Mouse (Mus musculus) v-Abl transformed pro-B cells (cell line): ENCODE results near the gene Nr5a1.

Source experiments
- in situ Hi-C, 2 experiments: fragments of 400-800 bp; cut with MboI; formaldehyde crosslinking; loops; one replicate each; pipeline ENCODE4 v1.15.1; 2025; ENCODE audit not compliant: unreplicated experiment in 2 of 2

The Nr5a1 gene

DNA sequence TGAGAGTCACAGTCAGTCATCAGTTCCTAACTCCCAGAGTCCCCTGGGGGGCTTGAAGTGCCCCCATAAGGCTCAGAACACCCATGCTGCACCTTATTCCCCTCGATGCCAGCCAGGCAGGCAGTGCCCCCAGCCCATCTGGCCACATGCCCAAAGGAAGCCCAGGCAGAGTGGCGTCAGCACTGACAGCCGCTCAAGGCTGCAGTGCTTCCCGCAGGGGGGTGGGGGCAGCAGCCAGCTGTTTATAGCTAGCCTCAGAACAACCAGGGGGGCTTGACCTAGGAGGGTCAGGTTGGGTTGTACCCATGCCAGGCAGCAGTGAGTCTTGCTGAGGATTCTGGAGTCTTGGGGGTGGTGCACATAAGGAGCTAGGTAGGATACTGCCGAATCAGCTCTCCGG, 7.7 kb downstream of the Nr5a1 start:
- in situ Hi-C loops: no loop called here

- in situ Hi-C loops: no loop called here
Measured at GRCm38 (mm10) chr2:38705036-38705435, 9.3 kb downstream of the Nr5a1 start.

GRCm38 (mm10) chr2:38704336-38704735, 10.0 kb downstream of the Nr5a1 start:
- in situ Hi-C loops: no loop called here

- in situ Hi-C loops: no loop called here
Measured at GRCm38 (mm10) chr2:38700177-38700576, 14.2 kb downstream of the Nr5a1 start.

- in situ Hi-C loops: no loop called here
Measured at GRCm38 (mm10) chr2:38698623-38699022, 15.7 kb downstream of the Nr5a1 start.

GRCm38 (mm10) chr2:38697128-38698120, 16.9 kb downstream of the Nr5a1 start:
- in situ Hi-C loops: no loop called here

DNA sequence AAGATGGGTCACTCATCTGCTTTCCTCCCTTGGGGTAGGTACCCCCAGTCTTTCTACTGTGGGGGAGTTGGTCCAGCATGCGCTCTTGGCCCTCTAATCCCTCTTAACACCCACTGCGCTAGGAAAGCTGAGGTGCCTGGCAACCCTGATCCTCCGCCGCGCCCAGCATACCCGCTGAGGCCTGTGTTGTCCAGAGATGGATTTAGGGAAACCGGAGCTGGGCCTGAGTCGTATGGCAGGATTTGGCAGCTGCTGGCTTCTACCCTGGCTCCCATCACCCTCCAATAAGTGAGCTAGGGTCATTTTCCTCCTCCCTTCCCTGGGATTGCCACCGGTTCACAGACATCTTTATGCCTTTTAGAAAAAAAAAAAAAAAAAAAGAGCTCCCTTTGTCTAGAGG, 18.6 kb downstream of the Nr5a1 start:
- in situ Hi-C loops: no loop called here

DNA sequence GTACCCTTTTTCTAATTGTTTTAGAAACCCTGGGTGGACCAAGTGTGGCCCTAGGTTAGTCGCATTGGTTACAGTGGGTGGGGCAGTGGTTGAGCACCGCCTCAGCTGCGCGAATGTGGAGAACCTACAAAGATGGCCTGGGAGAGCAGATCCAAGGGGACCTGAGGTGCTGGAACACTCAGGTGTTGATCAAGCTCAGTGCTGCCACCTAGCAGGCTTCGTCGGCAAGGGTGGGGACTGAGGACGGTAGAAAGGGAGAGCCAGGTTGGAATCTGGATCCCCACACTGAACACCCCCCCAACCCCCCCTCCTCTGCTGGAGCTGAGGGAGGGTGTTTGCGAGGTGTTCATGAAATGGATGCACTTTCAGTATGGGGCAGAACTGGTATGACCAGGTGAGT, 22.8 kb downstream of the Nr5a1 start:
- in situ Hi-C loops: no loop called here

- in situ Hi-C loops: no loop called here
Measured at GRCm38 (mm10) chr2:38689881-38690280, 24.5 kb downstream of the Nr5a1 start.

DNA sequence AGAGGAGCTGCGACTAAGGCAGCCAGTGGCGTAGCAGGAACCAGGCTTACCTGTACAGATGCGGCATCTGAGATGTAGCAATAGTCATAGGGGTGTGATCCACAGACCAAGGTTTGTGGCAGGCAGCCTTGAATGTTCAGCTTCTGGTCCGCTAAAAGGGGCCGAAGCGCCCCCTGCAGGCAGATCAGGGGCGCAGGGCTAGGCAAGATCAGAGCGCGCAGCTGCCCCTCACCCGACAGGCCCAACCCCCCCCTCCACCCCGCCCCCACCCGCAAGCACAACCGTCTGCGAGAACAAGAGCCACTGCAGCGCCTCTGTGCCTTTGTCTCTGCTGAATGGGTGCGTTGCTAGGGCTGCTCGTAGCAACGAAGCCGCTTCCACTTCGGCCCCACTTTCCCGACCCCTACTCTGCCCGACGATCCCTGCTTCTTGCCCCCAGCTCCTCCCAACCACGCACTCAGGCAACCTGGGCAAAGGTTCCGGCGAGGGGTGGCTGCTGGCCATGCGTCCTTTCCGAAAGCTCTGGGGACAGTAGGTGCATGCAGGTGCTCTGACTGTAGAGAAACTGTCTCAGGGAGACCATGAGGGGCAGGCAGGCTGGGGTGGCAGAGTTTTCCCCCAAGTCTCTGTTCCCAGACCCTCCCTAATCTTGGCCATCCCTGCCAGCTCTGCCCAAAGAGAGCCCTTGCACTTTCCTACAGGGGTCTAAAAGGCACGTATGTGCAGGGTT, 25.4 kb downstream of the Nr5a1 start:
- in situ Hi-C loops: no loop called here

GRCm38 (mm10) chr2:38685746-38686145, 28.6 kb downstream of the Nr5a1 start:
- in situ Hi-C loops: no loop called here

- in situ Hi-C loops: no loop called here
Measured at GRCm38 (mm10) chr2:38683083-38683482, 31.3 kb downstream of the Nr5a1 start.

DNA sequence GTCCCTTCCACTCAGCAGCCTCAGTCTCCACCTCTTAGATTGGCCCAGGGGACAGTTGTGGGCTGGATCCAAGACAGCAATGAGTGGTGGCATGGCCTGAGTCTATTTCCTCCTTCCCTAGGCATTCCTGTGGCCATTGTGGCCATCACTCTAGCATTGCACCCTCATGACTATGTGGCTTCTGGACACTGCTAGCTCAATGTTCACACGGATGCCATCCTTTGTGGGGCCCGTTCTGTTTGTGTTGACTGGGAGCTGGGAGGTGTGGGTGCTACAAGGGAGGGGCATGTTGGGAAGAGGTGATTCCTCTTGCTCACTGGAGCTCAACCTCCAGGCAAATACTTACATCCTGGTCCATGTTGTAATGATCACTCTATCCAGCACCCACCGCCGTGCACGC, 32.1 kb downstream of the Nr5a1 start:
- in situ Hi-C loops: no loop called here

GRCm38 (mm10) chr2:38678947-38679346, 35.4 kb downstream of the Nr5a1 start:
- in situ Hi-C loops: no loop called here

DNA sequence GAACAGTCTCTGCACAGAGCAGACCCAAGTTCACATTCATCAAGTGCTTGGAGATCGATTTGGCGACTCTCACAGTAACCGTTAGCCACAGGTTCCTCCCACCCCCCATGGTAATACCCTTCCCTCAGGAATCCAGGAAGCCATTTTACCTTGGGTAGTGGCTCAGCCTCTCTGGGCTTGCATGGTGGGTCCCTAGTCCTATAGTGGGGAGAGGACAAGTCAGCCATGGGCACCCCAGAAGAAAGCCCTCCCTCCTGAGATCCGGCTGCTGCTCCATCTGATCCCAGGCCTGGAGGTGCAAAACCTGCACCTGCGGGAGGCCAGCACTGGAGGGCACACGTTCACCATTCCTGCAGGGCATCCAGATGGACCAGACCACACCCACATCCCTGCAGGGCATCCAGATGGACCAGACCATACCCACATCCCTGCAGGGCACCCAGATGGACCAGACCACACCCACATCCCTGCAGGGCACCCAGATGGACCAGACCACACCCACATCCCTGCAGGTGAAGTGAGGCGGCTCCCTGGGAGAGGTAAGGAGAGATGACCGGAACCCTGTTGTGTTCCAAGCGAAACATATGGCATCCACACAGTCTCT, 38.9 kb downstream of the Nr5a1 start:
- in situ Hi-C loops: no loop called here

GRCm38 (mm10) chr2:38672496-38672895, 41.8 kb downstream of the Nr5a1 start:
- in situ Hi-C loops: loop anchor here in 1 of 2 experiments (25.0 kb wide), 1 partner anchor 485 kb away; no protein-coding TSS in a partner anchor

DNA sequence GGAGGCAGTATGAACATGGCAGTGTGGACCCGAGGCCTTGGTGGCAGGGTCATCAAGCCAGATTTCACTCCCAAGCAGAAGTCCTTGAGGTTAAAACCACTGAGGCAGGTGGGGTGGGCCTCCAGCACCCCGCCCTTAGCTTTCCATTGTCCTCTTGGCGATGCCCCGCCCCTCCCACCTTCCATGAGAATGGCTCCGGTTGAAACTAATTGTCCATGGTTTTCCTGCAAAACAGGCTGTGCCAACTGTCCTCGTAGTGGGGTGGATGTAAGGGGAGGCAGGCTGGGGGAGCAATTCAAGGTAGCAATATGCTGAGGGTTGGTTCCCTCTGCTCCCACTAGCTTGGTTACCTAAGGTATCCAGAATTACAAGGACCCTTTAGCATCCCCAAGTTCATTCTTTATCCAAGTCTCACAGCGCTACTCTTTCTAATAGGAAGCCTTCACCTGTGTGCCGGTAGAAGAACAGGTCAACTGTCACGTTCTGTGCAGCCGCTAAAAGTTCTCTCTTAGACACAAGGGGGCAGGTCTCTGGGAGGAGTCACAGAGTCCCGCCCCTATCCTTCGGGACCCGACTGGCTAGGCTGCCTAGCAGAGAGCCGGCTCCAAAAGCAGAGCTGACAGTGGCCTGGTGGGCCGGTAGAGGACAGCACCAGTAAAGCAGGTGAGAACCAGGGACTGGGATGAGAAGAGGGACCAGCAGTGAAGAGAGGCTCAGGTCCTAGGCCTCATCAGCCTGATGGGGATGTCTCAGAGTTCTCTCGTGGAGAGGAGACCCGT, 45.4 kb downstream of the Nr5a1 start:
- in situ Hi-C loops: loop anchor here (10.0 to 25.0 kb wide), 5 partner anchors 326 to 854 kb away; partner anchors contain the start of gene Wdr38 (in 1 of the 2)

DNA sequence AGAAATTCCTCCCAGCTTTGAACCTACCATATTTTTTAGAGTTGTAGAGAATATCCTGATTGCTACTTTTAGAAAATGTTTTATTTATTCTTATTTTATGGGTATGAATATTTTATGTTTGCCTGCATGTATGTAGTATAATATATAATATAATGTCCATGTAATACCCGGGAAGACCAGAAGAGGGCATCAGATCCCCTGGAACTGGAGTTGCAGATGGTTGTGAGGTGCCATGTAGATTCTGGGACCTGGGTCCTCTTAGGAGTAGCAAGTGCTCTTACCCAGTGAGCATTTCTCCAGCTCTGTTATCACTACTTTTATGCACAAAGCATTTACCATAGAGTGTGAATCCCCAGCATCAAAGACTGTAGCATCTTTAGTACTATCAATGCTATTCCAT, 52.9 kb downstream of the Nr5a1 start:
- in situ Hi-C loops: loop anchor here (5.0 to 25.0 kb wide), 11 partner anchors 201 to 847 kb away; partner anchors contain the start of gene Wdr38 (in 1 of the 2)

DNA sequence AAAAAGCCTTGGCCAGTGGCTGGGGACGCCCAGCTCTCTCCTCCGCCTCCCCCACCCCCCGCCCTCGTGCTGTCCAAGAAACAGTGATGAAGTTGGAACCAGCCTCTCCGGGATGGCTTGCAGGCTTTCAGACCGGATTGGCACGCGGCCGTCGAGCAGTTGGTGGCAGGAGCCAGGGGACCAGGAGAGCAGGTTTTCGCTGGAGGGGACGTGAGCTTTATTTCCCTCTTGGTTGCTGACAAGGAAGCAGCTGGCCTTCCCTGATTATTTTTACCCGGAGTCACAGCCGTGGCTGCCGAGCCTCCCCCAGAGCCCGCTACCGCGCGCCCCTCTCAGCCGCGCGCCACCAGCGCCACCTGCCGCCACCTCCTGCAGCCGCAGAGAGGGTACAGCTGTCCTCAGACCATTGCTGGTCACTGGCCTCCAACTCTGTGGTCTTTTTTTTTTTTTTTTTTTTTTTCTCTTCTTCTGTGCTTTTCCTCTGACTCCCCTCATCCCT, 56.0 kb downstream of the Nr5a1 start:
- in situ Hi-C loops: loop anchor here (5.0 to 25.0 kb wide), 3 partner anchors 336 to 736 kb away; partner anchors contain the start of gene Wdr38 (in 1 of the 2)

GRCm38 (mm10) chr2:38653694-38654093, 60.6 kb downstream of the Nr5a1 start:
- in situ Hi-C loops: loop anchor here (10.0 to 25.0 kb wide), 2 partner anchors 341 to 466 kb away; partner anchors contain the start of gene Wdr38 (in 1 of the 2)
